Mouse (Mus musculus) thymus, adult 2 months (tissue): ENCODE data around the gene Ccl28. TPM values are rescaled to one million over a fixed set of nuclear protein-coding genes. Genes with fewer than 3 reads are reported as not detected.
"Not testable (repeated sequence)": the region's sequence is repeated elsewhere in the genome, so short reads cannot be mapped to it uniquely, and the experiment has no call there.

Experiments used
- DNase-seq: peaks from one replicate; pipeline ENCODE4 v3.0.0; 2021
- H3K27ac ChIP-seq: fragments of 200-500 bp; 2 replicates; pipeline ENCODE4 v1.5.1; 2012; ENCODE audit warnings: low read length, control low read depth; ENCODE audit not compliant: control insufficient read depth, insufficient read depth
- H3K27me3 ChIP-seq: fragments of 200-500 bp; 2 replicates; pipeline ENCODE4 v1.6.1; 2012; ENCODE audit warnings: mild to moderate bottlenecking, low read length, moderate library complexity, mixed read lengths; ENCODE audit not compliant: control insufficient read depth, insufficient read depth
- H3K36me3 ChIP-seq: fragments of 200-500 bp; 2 replicates; pipeline ENCODE4 v1.6.1; 2012; ENCODE audit warnings: mild to moderate bottlenecking, low read length, moderate library complexity; ENCODE audit not compliant: control insufficient read depth, insufficient read depth
- H3K4me1 ChIP-seq: fragments of 200-500 bp; replicated peaks from 2 replicates; pipeline ENCODE4 v1.6.1; 2012; ENCODE audit warnings: low read length; ENCODE audit not compliant: control insufficient read depth, insufficient read depth
- H3K4me3 ChIP-seq: fragments of 200-500 bp; 2 replicates; pipeline ENCODE4 v1.5.1; 2012; ENCODE audit warnings: mild to moderate bottlenecking, low read length, control low read depth, moderate library complexity; ENCODE audit not compliant: control insufficient read depth, insufficient read depth
- CTCF ChIP-seq: fragments of 200-500 bp; IDR thresholded peaks from 2 replicates; pipeline ENCODE4 v1.5.1; 2012; ENCODE audit warnings: mild to moderate bottlenecking, control low read depth, low read length, moderate library complexity, borderline replicate concordance; ENCODE audit not compliant: control insufficient read depth, poor library complexity, insufficient read depth; ENCODE audit errors: extremely low read depth
- POLR2A ChIP-seq: fragments of 200-500 bp; IDR thresholded peaks from 2 replicates; pipeline ENCODE4 v1.6.1; 2012; ENCODE audit warnings: mild to moderate bottlenecking, low read length, control low read depth, moderate library complexity; ENCODE audit not compliant: control insufficient read depth, poor library complexity, insufficient read depth; ENCODE audit errors: extremely low read depth
- WGBS: fragments of 180-500 bp; shearing (Covaris S2); methylation state at CpG from one replicate; pipeline ENCODE4 v1.1.7; 2018; 5-methylcytosine and 5-hydroxymethylcytosine counted together
- polyA plus RNA-seq: library from polyadenylated mRNA; depleted of rRNA; stranded (reverse); fragments of >200 nt; gene quantifications from 2 replicates; pipeline ENCODE4 v1.2.3, GENCODE M21; 2012

Gene Ccl28
- polyA plus RNA-seq, 1 experiment = 0.09 TPM

GRCm38 (mm10) chr13:119679721-119680120 is 56.1 kb downstream of the Ccl28 start:
- no peak for DNase-seq
- peaks cover 7% of the 10 kb centered on the region for H3K4me1 ChIP-seq
- H3K27ac ChIP-seq = no peak overlapping the region

DNA sequence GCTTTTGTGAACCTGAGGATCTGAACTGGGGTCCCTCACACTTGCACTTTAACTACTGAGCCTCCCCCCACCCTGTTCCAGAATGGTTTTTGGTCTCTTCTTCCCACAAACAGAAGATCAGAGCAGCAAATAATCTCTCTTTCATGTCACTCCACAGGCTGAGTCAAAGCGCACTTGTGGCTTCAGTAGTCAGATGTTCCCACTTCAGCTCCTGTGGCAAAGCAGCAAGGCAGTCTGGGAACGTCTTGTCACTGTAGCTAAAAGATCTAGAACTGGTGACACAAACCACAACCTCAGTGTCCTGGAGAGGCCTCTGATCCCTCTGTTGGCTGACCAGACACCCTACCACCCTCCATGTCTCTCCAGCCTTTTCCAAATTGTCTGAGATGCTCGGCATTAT is 57.5 kb downstream of the Ccl28 start:
- Histone ChIP-seq H3K27me3 (no peaks in the 10 kb centered on the region), H3K36me3 (no peaks in the 10 kb centered on the region), H3K27ac (no peak overlapping the region), H3K4me3 (no peak overlapping the region), H3K4me1 (peaks cover 7% of the 10 kb centered on the region)
- DNase-seq = peak; percentile 13
- no peak for TF ChIP-seq POLR2A
- 21% methylated on average over 3 of the region's 3 CpGs for WGBS

More at GRCm38 (mm10) chr13:119679721-119680120, 56.1 kb downstream of the Ccl28 start:
- Histone ChIP-seq H3K27me3 (no peaks in the 10 kb centered on the region), H3K4me3 (no peak overlapping the region), H3K36me3 (no peaks in the 10 kb centered on the region)
- TF ChIP-seq POLR2A = no peak
- TF ChIP-seq CTCF = no peak
- WGBS = 94% methylated on average over 2 of the region's 2 CpGs

- Histone ChIP-seq H3K36me3 (no peaks in the 10 kb centered on the region), H3K4me3 (no peak overlapping the region), H3K27ac (no peak overlapping the region), H3K4me1 (peaks cover 7% of the 10 kb centered on the region), H3K27me3 (no peaks in the 10 kb centered on the region)
- 89% methylated on average over 11 of the region's 11 CpGs for WGBS
- DNase-seq = no peak
- TF ChIP-seq CTCF = no peak
- TF ChIP-seq POLR2A = no peak
These were observed 61.0 kb downstream of the Ccl28 start for GRCm38 (mm10) chr13:119684416-119685177.

DNA sequence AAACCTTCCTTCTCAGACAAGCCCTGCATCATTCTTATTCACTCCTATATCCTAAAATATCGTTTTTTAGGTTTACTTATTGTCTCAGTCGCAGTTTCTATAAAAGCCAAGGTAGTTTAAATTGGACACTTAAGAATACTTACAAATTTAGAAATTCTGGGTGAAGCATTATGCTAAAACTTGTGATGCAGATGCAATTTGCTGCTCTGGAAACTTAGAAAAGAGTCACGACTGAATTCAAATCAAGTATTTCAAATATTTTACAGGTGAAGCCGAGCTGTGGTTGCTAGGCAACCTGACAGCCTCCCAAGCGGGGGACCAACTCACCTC is 66.1 kb downstream of the Ccl28 start:
- Histone ChIP-seq H3K27me3 (no peaks in the 10 kb centered on the region), H3K27ac (no peak overlapping the region), H3K4me3 (peak overlapping the region; percentile 52), H3K4me1 (peaks cover 7% of the 10 kb centered on the region), H3K36me3 (no peaks in the 10 kb centered on the region)
- no peak for TF ChIP-seq CTCF
- TF ChIP-seq POLR2A = no peak
- no peak for DNase-seq
- WGBS = 8% methylated on average over 5 of the region's 5 CpGs

- TF ChIP-seq CTCF = peak; percentile 39; the same call in 1 of the 2 replicates
- TF ChIP-seq POLR2A = peak; percentile 77; the same call in 1 of the 2 replicates
- peak; percentile 97 for DNase-seq
- Histone ChIP-seq H3K4me1 (peaks cover 7% of the 10 kb centered on the region), H3K27me3 (no peaks in the 10 kb centered on the region), H3K36me3 (no peaks in the 10 kb centered on the region), H3K27ac (peak within 1 kb of the TSS; percentile 39), H3K4me3 (peak within 1 kb of the TSS; percentile 84)
- WGBS = under 1% methylated on average over 59 of the region's 59 CpGs
These were observed 66.6 kb downstream of the Ccl28 start, which contains the start of gene Hmgcs1 for GRCm38 (mm10) chr13:119690039-119690728. Gene Hmgcs1 (plus strand): TSS chr13:119690379.

DNA sequence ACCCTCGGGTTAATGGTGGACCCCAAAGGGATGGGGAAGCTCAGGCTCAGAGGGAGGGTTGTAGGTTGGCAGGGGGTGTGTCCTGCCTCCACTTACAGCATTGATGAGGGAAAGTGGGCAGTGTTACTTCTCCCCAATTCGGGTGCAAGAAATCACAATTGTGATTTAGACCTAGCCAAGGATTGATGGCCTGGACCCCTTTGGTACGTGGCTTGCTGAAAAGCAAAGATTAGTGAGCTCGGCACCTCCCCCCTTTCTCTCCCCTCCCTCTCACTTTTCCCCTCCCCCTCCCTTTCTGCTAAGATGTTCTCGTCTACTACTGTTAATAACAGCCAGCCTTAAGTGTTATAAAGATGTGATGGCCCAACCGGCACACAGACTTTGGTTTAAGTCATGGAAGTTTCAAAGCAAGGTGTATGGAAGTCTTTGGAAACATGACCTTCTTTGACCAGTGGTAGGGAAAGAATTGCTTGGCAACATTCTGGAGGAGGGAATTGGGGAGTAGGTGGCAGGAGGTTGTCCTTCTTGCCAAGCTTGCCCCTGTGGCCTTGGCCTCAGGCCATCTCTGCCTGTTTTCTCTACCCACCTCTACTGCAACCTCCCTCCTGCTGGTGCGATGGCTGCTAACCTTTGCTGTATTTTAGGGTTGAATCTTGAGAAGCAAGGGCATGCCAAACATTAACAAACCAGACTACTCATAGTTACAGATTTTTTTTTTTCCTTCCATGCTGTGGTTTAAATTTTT is 67.4 kb downstream of the Ccl28 start:
- TF ChIP-seq CTCF = no peak
- TF ChIP-seq POLR2A = no peak
- Histone ChIP-seq H3K27me3 (no peaks in the 10 kb centered on the region), H3K27ac (no peak overlapping the region), H3K4me1 (peaks cover 7% of the 10 kb centered on the region), H3K4me3 (peak overlapping the region; percentile 84), H3K36me3 (no peaks in the 10 kb centered on the region)
- no peak for DNase-seq
- 12% methylated on average over 7 of the region's 7 CpGs for WGBS

- not testable (repeated sequence) for H3K4me3 ChIP-seq, H3K36me3 ChIP-seq, DNase-seq, H3K27me3 ChIP-seq, H3K4me1 ChIP-seq, H3K27ac ChIP-seq
- 90% methylated on average over 3 of the region's 3 CpGs for WGBS
These were observed 68.3 kb downstream of the Ccl28 start for GRCm38 (mm10) chr13:119691958-119692357.
